Mouse (Mus musculus): Measurements from ENCODE around the gene Gab2. TPM values are rescaled to one million over a fixed set of nuclear protein-coding genes. Genes with fewer than 3 reads are reported as not detected.

Gab2 gene
- polyA plus RNA-seq, 1 experiment = 1.8 TPM

DNA sequence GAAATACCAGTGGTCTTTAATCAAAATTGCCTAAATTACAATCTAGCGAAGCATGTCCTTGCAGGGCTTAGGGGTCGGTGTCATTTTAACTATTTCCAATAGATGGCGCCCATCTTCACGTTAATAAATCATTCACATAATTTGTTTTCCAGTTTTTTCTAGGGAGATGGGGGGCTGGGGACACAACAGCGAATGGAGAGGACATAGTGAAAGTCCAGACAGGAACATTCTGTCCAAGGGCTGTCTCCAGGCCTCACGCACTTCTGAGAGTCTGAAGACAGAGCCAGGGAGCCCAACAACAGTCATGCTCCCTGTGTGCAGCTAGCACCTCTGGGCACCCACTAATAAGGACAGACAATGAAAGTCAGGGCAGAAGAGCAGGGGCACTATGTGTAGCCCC lies 2.2 kb upstream of the Gab2 start:
- Histone ChIP-seq H3K27me3 (ENCODE audit: control insufficient read depth, insufficient read depth, insufficient read length) (no peaks in the 10 kb centered on the region), H3K79me2 (ENCODE audit: control insufficient read depth, insufficient read depth) (no peaks in the 10 kb centered on the region), H3K4me3 (ENCODE audit: insufficient read depth, poor library complexity, severe bottlenecking) (no peak overlapping the region), H3ac (ENCODE audit: control insufficient read depth, insufficient read length, low read depth) (no peak overlapping the region), H3K79me3 (ENCODE audit: low read depth) (no peaks in the 10 kb centered on the region), H3K36me3 (ENCODE audit: control insufficient read depth, insufficient read depth) (no peaks in the 10 kb centered on the region)
- TF ChIP-seq FOSL1 (IDR thresholded peaks at IDR 0.05; ENCODE audit: insufficient read depth, low read length, poor library complexity, severe bottlenecking) (no peak), CEBPB (IDR thresholded peaks at IDR 0.05; ENCODE audit: low read depth) (no peak), MAX (IDR thresholded peaks at IDR 0.05) (no peak), MYOG (IDR thresholded peaks at IDR 0.05; ENCODE audit: control insufficient read depth, extremely low read depth, insufficient read length) (no peak)

DNA sequence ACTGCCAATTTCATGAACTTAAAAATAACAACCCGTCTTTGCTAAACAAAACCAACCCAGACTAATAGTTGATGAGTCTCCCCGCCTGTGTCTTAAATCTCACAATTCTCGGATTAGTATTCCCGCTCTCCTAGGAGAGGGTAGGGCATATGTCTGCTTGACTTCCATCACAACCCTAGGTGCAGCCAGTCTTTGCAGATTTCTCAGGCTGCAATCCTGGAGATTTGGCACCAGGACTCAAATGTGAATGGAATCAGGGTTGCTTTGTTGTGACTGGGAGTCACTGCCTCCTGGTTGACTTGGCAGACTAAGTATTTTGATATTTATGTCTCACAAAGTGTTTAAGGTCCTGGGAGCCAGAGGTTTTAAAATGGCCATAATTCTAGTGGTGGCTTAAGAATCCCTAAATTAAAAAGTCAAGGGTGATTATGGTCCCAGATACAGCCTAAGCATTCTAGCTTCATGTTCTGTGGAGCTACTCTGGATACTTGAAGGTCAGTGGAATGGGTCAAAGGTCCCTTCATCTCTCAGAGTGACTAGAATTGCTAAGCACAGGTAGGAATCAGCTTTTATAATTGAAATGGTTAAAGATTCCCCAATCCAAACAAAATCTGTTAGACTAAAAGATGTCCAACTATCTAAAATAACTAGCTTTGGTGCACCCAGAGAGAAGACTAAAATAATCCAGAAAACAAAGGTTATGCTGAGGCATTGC lies 1.6 kb upstream of the Gab2 start:
- Histone ChIP-seq H3K79me2 (ENCODE audit: control insufficient read depth, insufficient read depth) (no peaks in the 10 kb centered on the region), H3K4me3 (ENCODE audit: insufficient read depth, poor library complexity, severe bottlenecking) (no peak overlapping the region), H3K79me3 (ENCODE audit: low read depth) (no peaks in the 10 kb centered on the region), H3K27me3 (ENCODE audit: control insufficient read depth, insufficient read depth, insufficient read length) (no peaks in the 10 kb centered on the region), H3K36me3 (ENCODE audit: control insufficient read depth, insufficient read depth) (no peaks in the 10 kb centered on the region), H3ac (ENCODE audit: control insufficient read depth, insufficient read length, low read depth) (no peak overlapping the region)
- TF ChIP-seq MYOD1 (IDR thresholded peaks at IDR 0.05; ENCODE audit: control insufficient read depth, insufficient read length, low read depth) = no peak
- TF ChIP-seq CTCF (IDR thresholded peaks at IDR 0.05; ENCODE audit: control insufficient read depth, insufficient read depth, insufficient read length) = no peak

- H3K4me3 ChIP-seq (ENCODE audit: insufficient read depth, poor library complexity, severe bottlenecking) = no peak overlapping the region
- H3K79me3 ChIP-seq (ENCODE audit: low read depth) = no peaks in the 10 kb centered on the region
- H3ac ChIP-seq (ENCODE audit: control insufficient read depth, insufficient read length, low read depth) = peak overlapping the region; percentile 77
- TF ChIP-seq CTCF (IDR thresholded peaks at IDR 0.05; ENCODE audit: control insufficient read depth, insufficient read depth, insufficient read length) (no peak), CEBPB (IDR thresholded peaks at IDR 0.05; ENCODE audit: low read depth) (no peak), FOSL1 (IDR thresholded peaks at IDR 0.05; ENCODE audit: insufficient read depth, low read length, poor library complexity, severe bottlenecking) (no peak), MAX (IDR thresholded peaks at IDR 0.05) (no peak), MYOD1 (IDR thresholded peaks at IDR 0.05; ENCODE audit: control insufficient read depth, insufficient read length, low read depth) (no peak), MYOG (IDR thresholded peaks at IDR 0.05; ENCODE audit: control insufficient read depth, extremely low read depth, insufficient read length) (no peak), USF1 (IDR thresholded peaks at IDR 0.05; ENCODE audit: low read depth) (no peak)
- no peaks in the 10 kb centered on the region for H3K79me2 ChIP-seq (ENCODE audit: control insufficient read depth, insufficient read depth)
- no peaks in the 10 kb centered on the region for H3K36me3 ChIP-seq (ENCODE audit: control insufficient read depth, insufficient read depth)
- H3K27me3 ChIP-seq (ENCODE audit: control insufficient read depth, insufficient read depth, insufficient read length) = no peaks in the 10 kb centered on the region
Observed at GRCm38 (mm10) chr7:97080621-97081241, 655 bp upstream of the Gab2 start.

DNA sequence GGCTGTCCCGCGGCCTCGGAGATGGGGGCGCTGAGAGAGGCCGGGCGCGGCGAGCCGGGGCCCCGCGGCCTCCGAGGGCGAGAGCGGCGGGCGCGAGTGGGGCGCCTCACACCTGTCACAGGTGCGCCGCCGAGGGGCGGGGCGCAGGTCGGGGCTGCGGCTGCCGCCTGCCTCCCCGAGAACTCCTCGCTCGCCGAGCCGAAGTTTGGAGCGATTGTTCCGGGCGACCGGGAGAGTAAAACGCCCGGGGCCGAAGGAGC lies 503 bp downstream of the Gab2 start:
- no peaks in the 10 kb centered on the region for H3K79me2 ChIP-seq (ENCODE audit: control insufficient read depth, insufficient read depth)
- no peaks in the 10 kb centered on the region for H3K79me3 ChIP-seq (ENCODE audit: low read depth)
- no peak for TF ChIP-seq CTCF (IDR thresholded peaks at IDR 0.05; ENCODE audit: control insufficient read depth, insufficient read depth, insufficient read length)
- TF ChIP-seq MYOD1 (IDR thresholded peaks at IDR 0.05; ENCODE audit: control insufficient read depth, insufficient read length, low read depth) = no peak
- TF ChIP-seq MAX (IDR thresholded peaks at IDR 0.05) = no peak
- TF ChIP-seq CEBPB (IDR thresholded peaks at IDR 0.05; ENCODE audit: low read depth) = no peak
- no peak for TF ChIP-seq MYOG (IDR thresholded peaks at IDR 0.05; ENCODE audit: control insufficient read depth, extremely low read depth, insufficient read length)
- TF ChIP-seq USF1 (IDR thresholded peaks at IDR 0.05; ENCODE audit: low read depth) = no peak
- no peak for TF ChIP-seq FOSL1 (IDR thresholded peaks at IDR 0.05; ENCODE audit: insufficient read depth, low read length, poor library complexity, severe bottlenecking)
- H3K4me3 ChIP-seq (ENCODE audit: insufficient read depth, poor library complexity, severe bottlenecking) = peak overlapping the region; percentile 49
- peak overlapping the region; percentile 77 for H3ac ChIP-seq (ENCODE audit: control insufficient read depth, insufficient read length, low read depth)
- H3K27me3 ChIP-seq (ENCODE audit: control insufficient read depth, insufficient read depth, insufficient read length) = no peaks in the 10 kb centered on the region
- no peaks in the 10 kb centered on the region for H3K36me3 ChIP-seq (ENCODE audit: control insufficient read depth, insufficient read depth)

GRCm38 (mm10) chr7:97082219-97083101 lies 1.1 kb downstream of the Gab2 start:
- Histone ChIP-seq H3K36me3 (ENCODE audit: control insufficient read depth, insufficient read depth) (no peaks in the 10 kb centered on the region), H3K79me2 (ENCODE audit: control insufficient read depth, insufficient read depth) (no peaks in the 10 kb centered on the region), H3K27me3 (ENCODE audit: control insufficient read depth, insufficient read depth, insufficient read length) (no peaks in the 10 kb centered on the region), H3K4me3 (ENCODE audit: insufficient read depth, poor library complexity, severe bottlenecking) (peak overlapping the region; percentile 49), H3ac (ENCODE audit: control insufficient read depth, insufficient read length, low read depth) (peak overlapping the region; percentile 77), H3K79me3 (ENCODE audit: low read depth) (no peaks in the 10 kb centered on the region)
- TF ChIP-seq MYOG (IDR thresholded peaks at IDR 0.05; ENCODE audit: control insufficient read depth, extremely low read depth, insufficient read length) (no peak), MAX (IDR thresholded peaks at IDR 0.05) (peak; percentile 20)

DNA sequence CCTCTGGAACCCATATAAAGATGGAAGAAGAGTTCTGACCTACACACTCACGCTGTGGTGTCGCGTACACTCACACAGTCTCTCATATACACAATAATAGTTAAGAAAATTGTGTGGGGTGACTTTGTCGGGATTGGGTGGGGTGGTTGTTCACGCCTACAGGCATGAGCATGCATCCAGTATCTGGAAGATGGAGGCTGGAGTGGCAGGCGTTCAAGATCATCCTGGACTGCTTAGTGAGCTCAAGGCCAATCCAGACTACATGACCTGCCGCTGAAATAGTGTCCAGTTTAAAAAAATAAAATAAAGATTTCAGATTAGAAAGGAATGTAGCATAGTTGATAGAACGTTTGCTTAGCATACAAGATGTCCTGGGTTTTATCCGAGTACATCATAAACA lies 2.2 kb downstream of the Gab2 start:
- H3K79me3 ChIP-seq (ENCODE audit: low read depth) = no peaks in the 10 kb centered on the region
- H3K79me2 ChIP-seq (ENCODE audit: control insufficient read depth, insufficient read depth) = no peaks in the 10 kb centered on the region
- no peaks in the 10 kb centered on the region for H3K36me3 ChIP-seq (ENCODE audit: control insufficient read depth, insufficient read depth)
- no peak overlapping the region for H3K4me3 ChIP-seq (ENCODE audit: insufficient read depth, poor library complexity, severe bottlenecking)
- TF ChIP-seq MYOG (IDR thresholded peaks at IDR 0.05; ENCODE audit: control insufficient read depth, extremely low read depth, insufficient read length) (no peak), FOSL1 (IDR thresholded peaks at IDR 0.05; ENCODE audit: insufficient read depth, low read length, poor library complexity, severe bottlenecking) (no peak), MAX (IDR thresholded peaks at IDR 0.05) (no peak), CEBPB (IDR thresholded peaks at IDR 0.05; ENCODE audit: low read depth) (no peak)
- no peak overlapping the region for H3ac ChIP-seq (ENCODE audit: control insufficient read depth, insufficient read length, low read depth)
- H3K27me3 ChIP-seq (ENCODE audit: control insufficient read depth, insufficient read depth, insufficient read length) = no peaks in the 10 kb centered on the region

Measured in C2C12 (cell line).